Mouse (Mus musculus) midbrain, postnatal 0 days (tissue): ENCODE results near the gene Maged2. TPM values are rescaled to one million over a fixed set of nuclear protein-coding genes. Genes with fewer than 3 reads are reported as not detected.
"Not testable (repeated sequence)": the region's sequence is repeated elsewhere in the genome, so short reads cannot be mapped to it uniquely, and the experiment has no call there.

ENCODE experiments used
- ATAC-seq: fragments of 200-750 bp; cut with Nextera tagmentation; 2 replicates; pipeline ENCODE4 v1.8.0; 2017; ENCODE audit warnings: moderate number of reproducible peaks, mild to moderate bottlenecking, moderate TSS enrichment, moderate library complexity; ENCODE audit not compliant: low FRiP score
- DNase-seq: peaks from one replicate; pipeline ENCODE4 v3.0.0-alpha.2; 2015; ENCODE audit warnings: low spot score
- H3K27ac ChIP-seq: fragments of 300-500 bp; sonication (generic); 2 replicates; pipeline ENCODE4 v1.5.1; 2014; ENCODE audit warnings: low read depth, mild to moderate bottlenecking, low read length, mixed read lengths
- H3K27me3 ChIP-seq: fragments of 300-500 bp; sonication (generic); 2 replicates; pipeline ENCODE4 v1.6.1; 2014; ENCODE audit warnings: low read length, control low read depth, mixed read lengths; ENCODE audit not compliant: insufficient read depth
- H3K36me3 ChIP-seq: fragments of 300-500 bp; sonication (generic); 2 replicates; pipeline ENCODE4 v1.6.1; 2014; ENCODE audit warnings: low read length, control low read depth, mixed read lengths; ENCODE audit not compliant: insufficient read depth
- H3K4me1 ChIP-seq: fragments of 300-500 bp; sonication (generic); 2 replicates; pipeline ENCODE4 v1.6.1; 2014; ENCODE audit warnings: mild to moderate bottlenecking, control low read depth, antibody characterized with exemption, low read length, mixed read lengths; ENCODE audit not compliant: insufficient read depth
- H3K4me2 ChIP-seq: fragments of 300-500 bp; sonication (generic); 2 replicates; pipeline ENCODE4 v1.6.1; 2014; ENCODE audit warnings: low read depth, mild to moderate bottlenecking, low read length, mixed read lengths; ENCODE audit not compliant: poor library complexity, severe bottlenecking
- H3K4me3 ChIP-seq: fragments of 300-500 bp; sonication (generic); 2 replicates; pipeline ENCODE4 v1.5.1; 2014; ENCODE audit warnings: low read depth, mild to moderate bottlenecking, low read length, moderate library complexity
- H3K9ac ChIP-seq: fragments of 300-500 bp; sonication (generic); replicated peaks from 2 replicates; pipeline ENCODE4 v1.6.1; 2014; ENCODE audit warnings: mild to moderate bottlenecking, low read length, moderate library complexity, mixed read lengths; ENCODE audit not compliant: poor library complexity, severe bottlenecking
- H3K9me3 ChIP-seq: fragments of 300-500 bp; sonication (generic); 2 replicates; pipeline ENCODE4 v1.6.1; 2016; ENCODE audit warnings: low read length, control low read depth
- CTCF ChIP-seq: IDR thresholded peaks from 2 replicates; pipeline ENCODE4 v1.5.1; 2016; ENCODE audit warnings: antibody characterized with exemption, mild to moderate bottlenecking
- WGBS: fragments of 180-500 bp; shearing (Covaris S2); extraction: QIAGEN DNeasy Blood & Tissue Kit; methylation state at CpG from one replicate; pipeline ENCODE4 v1.1.7; 2014; 5-methylcytosine and 5-hydroxymethylcytosine counted together
- polyA plus RNA-seq: library from polyadenylated mRNA; unstranded; fragments of >200 nt; fragmentation: Nextera tagmentation; extraction: Ambion mirVana; gene quantifications from 2 replicates; pipeline ENCODE4 v1.2.1, GENCODE M21; 2015
- total RNA-seq: library from RNA; depleted of rRNA; stranded (reverse); fragments of >200 nt; gene quantifications from 2 replicates; pipeline ENCODE4 v1.2.3, GENCODE M21; 2014; rRNA removed

Gene Maged2
- total and polyA plus RNA-seq, 2 experiments from 2014 or later = 357 to 565 TPM

DNA sequence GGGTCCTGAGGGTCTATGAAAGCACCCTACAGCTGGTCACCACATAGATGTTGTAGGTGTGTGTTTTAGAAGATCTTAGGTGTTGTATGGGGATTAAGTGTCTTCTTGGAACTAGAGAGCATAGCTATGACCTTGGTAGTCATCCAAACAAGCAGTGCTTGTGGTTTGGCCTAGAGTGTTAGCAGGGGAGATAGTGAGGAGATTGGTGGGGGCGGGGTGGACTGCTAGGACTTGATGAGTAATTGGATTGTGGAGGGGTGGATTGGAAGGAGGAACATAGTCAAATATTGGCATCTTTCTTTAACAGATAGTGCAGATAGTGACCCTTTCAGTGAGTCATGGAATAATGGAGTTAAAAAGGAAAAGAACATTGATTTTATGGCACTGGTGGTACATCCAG, 1.5 kb upstream of the Maged2 start:
- WGBS = 95% methylated on average over 1 of the region's 1 CpGs
- no peak for TF ChIP-seq CTCF

DNA sequence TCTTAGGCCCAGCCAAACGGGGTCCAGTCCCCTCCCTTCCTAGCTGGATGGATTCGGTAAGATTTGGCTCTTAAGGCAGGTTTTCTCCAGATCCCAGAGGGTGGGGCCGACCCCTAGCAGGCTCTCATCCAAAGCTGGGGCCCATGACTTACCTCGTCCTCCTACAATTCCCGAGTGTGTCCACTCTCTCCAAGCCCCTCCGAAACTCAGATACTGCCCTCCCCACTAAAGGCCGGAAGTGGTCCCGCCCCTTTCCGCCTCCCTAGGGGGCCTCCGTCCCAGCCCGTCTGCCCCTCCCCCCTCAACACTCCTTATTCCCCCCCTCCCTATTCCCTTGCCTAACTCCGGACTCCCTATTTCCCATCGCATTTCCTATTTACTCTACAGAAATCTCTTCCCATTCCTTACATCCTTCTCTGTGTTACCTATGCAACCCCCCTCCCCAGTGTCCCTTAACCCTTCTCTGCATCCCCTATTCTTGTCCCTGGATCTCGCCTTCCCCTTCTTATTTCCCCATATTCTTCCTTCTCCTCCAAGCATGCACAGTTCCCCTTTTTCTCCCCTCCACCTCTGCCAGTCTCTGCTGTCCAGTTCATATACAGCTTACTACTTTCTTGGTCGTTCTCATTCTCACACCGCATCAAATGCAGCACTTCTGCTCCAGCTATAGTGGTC, 544 bp downstream of the Maged2 start:
- H3K9ac ChIP-seq = peak overlapping the region; percentile 57
- no peaks in the 10 kb centered on the region for H3K27me3 ChIP-seq
- H3K4me3 ChIP-seq = peak overlapping the region; percentile 42
- DNase-seq (peak; percentile 70), ATAC-seq (peak; percentile 77)
- peaks cover 13% of the 10 kb centered on the region for H3K36me3 ChIP-seq
- peak overlapping the region; percentile 49 for H3K4me2 ChIP-seq
- no peaks in the 10 kb centered on the region for H3K4me1 ChIP-seq
- TF ChIP-seq CTCF = no peak
- no peaks in the 10 kb centered on the region for H3K9me3 ChIP-seq
- 19% methylated on average over 16 of the region's 16 CpGs for WGBS
- peak overlapping the region; percentile 80 for H3K27ac ChIP-seq

More for the DNA sequence above, 1.5 kb upstream of the Maged2 start:
- H3K9ac ChIP-seq = no peak overlapping the region
- no peak overlapping the region for H3K4me3 ChIP-seq
- H3K27me3 ChIP-seq = no peaks in the 10 kb centered on the region
- no peak overlapping the region for H3K27ac ChIP-seq
- no peaks in the 10 kb centered on the region for H3K9me3 ChIP-seq
- H3K4me1 ChIP-seq = no peaks in the 10 kb centered on the region
- DNase-seq = no peak
- H3K4me2 ChIP-seq = no peak overlapping the region
- H3K36me3 ChIP-seq = peaks cover 9% of the 10 kb centered on the region
- ATAC-seq = no peak

DNA sequence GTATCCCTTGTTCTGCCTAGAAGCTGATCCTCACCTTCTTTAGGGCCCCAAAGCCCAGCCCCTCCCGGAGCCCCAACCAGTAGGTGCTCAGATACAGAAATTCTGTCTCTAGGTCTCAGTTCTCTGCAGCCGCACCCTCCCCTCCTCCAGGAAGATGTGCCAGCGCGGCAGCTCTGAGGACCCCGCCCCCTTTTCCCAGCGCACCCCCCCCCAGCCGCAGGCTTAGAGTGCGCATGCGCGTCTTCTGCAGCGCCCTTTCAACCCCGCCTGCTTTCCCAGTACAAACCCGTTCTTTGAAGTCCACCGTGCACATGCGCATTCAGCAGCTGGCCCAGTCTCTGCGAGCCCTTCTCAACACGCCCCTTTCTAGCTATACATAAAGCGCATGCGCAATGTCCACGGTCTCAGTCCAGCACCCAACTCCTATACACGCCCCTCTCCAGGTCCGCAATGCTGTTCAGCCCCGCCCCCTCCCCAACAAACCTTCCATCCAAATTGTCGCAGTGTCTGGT, 1.3 kb downstream of the Maged2 start:
- no peaks in the 10 kb centered on the region for H3K27me3 ChIP-seq
- 29% methylated on average over 20 of the region's 24 CpGs for WGBS
- peak; percentile 97 for DNase-seq
- peak; percentile 97 for ATAC-seq
- no peak for TF ChIP-seq CTCF
- H3K4me1 ChIP-seq = no peaks in the 10 kb centered on the region
- peak overlapping the region; percentile 80 for H3K27ac ChIP-seq
- H3K9ac ChIP-seq = peak overlapping the region; percentile 54
- peak overlapping the region; percentile 42 for H3K4me3 ChIP-seq
- peak overlapping the region; percentile 56 for H3K4me2 ChIP-seq
- H3K9me3 ChIP-seq = no peaks in the 10 kb centered on the region
- H3K36me3 ChIP-seq = peaks cover 15% of the 10 kb centered on the region

DNA sequence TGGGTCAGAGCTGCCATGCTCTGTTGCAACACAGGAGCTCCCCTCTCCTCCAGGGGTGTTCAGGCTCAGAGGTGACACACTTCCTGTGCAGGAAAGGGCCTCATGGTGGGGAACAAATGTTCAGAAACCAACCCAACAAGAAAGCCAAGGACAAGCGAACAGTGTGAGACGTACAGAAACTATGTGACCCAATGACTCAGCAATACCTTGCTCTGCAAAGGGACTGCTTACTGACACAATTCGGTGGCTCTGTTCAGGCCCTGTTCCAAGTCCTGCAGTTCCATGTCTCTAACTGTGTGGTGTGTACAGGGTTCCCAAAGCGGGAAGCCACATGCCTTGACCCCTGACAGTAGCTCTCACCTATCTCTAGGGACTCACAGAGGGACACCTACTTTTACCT, 13.2 kb downstream of the Maged2 start:
- not testable (repeated sequence) for ATAC-seq, H3K27ac ChIP-seq
- 93% methylated on average over 1 of the region's 4 CpGs for WGBS

DNA sequence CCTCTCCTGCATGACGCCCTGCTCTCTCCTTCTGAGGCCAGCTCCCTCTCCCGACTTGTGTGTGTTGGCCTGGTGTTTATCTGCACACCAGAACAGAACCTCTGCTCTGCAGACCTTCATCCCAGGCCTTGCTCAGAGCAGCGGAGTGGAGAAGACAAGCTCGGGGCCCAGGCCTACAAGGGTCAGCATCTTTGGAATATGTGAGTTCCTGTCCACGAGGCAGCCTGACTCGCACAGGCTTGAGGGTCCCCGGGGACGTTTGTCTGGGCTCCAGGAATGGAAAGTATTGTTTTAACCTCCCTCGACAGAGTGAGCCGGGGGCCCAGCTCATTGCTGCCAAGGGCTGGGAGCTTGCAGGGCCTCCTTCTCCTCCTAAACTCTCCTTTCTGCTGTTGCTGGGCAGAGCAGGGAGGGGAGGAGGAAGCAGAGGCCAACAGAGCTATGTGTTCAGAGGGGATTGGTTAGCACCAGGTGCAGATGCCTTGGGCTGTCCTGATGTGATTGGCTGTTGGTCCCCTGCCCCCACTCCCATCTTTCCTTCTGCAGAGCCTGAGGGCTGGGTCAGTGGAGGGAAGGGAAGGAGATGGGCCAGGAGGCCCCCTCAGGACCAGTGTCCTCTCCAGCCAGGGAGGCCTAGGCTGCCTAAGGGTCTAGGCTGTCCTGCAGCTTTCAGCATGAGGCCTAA, 15.5 kb downstream of the Maged2 start:
- H3K4me3 ChIP-seq, DNase-seq, H3K27ac ChIP-seq, H3K9ac ChIP-seq, H3K27me3 ChIP-seq, H3K9me3 ChIP-seq, H3K36me3 ChIP-seq, H3K4me1 ChIP-seq, H3K4me2 ChIP-seq: not testable (repeated sequence)
- ATAC-seq = peak; percentile 92
- 69% methylated on average over 4 of the region's 10 CpGs for WGBS

More for the DNA sequence above, 13.2 kb downstream of the Maged2 start:
- H3K9ac ChIP-seq, H3K4me3 ChIP-seq, H3K4me1 ChIP-seq, H3K4me2 ChIP-seq, H3K9me3 ChIP-seq, H3K36me3 ChIP-seq, DNase-seq, H3K27me3 ChIP-seq: not testable (repeated sequence)

Other genes starting within 250 kb of the Maged2 start
- gene Pfkfb1, start 226.1 kb downstream of the Maged2 start, total RNA-seq = 2.2 and 4.9 TPM in 2 replicates
- gene Pfkfb1, start 226.1 kb downstream of the Maged2 start, polyA plus RNA-seq = 3.2 and 4.3 TPM in 2 replicates
- gene Apex2, start 224.5 kb downstream of the Maged2 start, total RNA-seq = 14.3 and 18.6 TPM in 2 replicates
- gene Apex2, start 224.5 kb downstream of the Maged2 start, polyA plus RNA-seq = 10.3 and 12.1 TPM in 2 replicates
- gene Tro, start 156.8 kb downstream of the Maged2 start, total RNA-seq = 155 and 185 TPM in 2 replicates
- gene Tro, start 156.8 kb downstream of the Maged2 start, polyA plus RNA-seq = 90.4 and 98.7 TPM in 2 replicates
- gene Gnl3l, start 203.0 kb upstream of the Maged2 start, total RNA-seq = 170 and 195 TPM in 2 replicates
- gene Gnl3l, start 203.0 kb upstream of the Maged2 start, polyA plus RNA-seq = 113 and 118 TPM in 2 replicates
- 46.1 and 48.9 TPM in 2 replicates for gene Fgd1, start 231.8 kb upstream of the Maged2 start, total RNA-seq
- 12.6 and 14.4 TPM in 2 replicates for gene Fgd1, start 231.8 kb upstream of the Maged2 start, polyA plus RNA-seq